Mouse (Mus musculus) limb, embryonic 10.5 days (tissue): Measurements from ENCODE around the gene Med20. TPM values are rescaled to one million over a fixed set of nuclear protein-coding genes. Genes with fewer than 3 reads are reported as not detected.
"Not testable (repeated sequence)": the region's sequence is repeated elsewhere in the genome, so short reads cannot be mapped to it uniquely, and the experiment has no call there.

Experiments
- DNase-seq: peaks from one replicate; pipeline ENCODE4 v3.0.0-alpha.2; 2017; ENCODE audit warnings: low spot score
- H3K27ac ChIP-seq: fragments of 300-500 bp; sonication (generic); 2 replicates; pipeline ENCODE4 v1.5.1; 2016; ENCODE audit warnings: mild to moderate bottlenecking
- H3K27me3 ChIP-seq: fragments of 300-500 bp; sonication (generic); 2 replicates; pipeline ENCODE4 v1.6.1; 2016; ENCODE audit warnings: low read depth, mild to moderate bottlenecking; ENCODE audit not compliant: poor library complexity, severe bottlenecking
- H3K36me3 ChIP-seq: fragments of 300-500 bp; sonication (generic); 2 replicates; pipeline ENCODE4 v1.6.1; 2016; ENCODE audit warnings: mild to moderate bottlenecking, moderate library complexity
- H3K4me1 ChIP-seq: fragments of 300-500 bp; sonication (generic); 2 replicates; pipeline ENCODE4 v1.6.1; 2016
- H3K4me3 ChIP-seq: fragments of 300-500 bp; sonication (generic); 2 replicates; pipeline ENCODE4 v1.5.1; 2016; ENCODE audit warnings: mild to moderate bottlenecking, moderate library complexity
- H3K9me3 ChIP-seq: fragments of 300-500 bp; sonication (generic); replicated peaks from 2 replicates; pipeline ENCODE4 v1.6.1; 2016; ENCODE audit warnings: mild to moderate bottlenecking
- whole genome bisulfite sequencing: fragments of 180-500 bp; shearing (Covaris S2); methylation state at CpG from one replicate; pipeline ENCODE4 v1.1.7; 2016; 5-methylcytosine and 5-hydroxymethylcytosine counted together
- polyA plus RNA-seq: library from polyadenylated mRNA; unstranded; fragments of >200 nt; fragmentation: Nextera tagmentation; extraction: Ambion mirVana; gene quantifications from 2 replicates; pipeline ENCODE4 v1.2.1, GENCODE M21; 2016

The Med20 gene
- polyA plus RNA-seq, 1 experiment from 2014 or later = 51.6 TPM

DNA sequence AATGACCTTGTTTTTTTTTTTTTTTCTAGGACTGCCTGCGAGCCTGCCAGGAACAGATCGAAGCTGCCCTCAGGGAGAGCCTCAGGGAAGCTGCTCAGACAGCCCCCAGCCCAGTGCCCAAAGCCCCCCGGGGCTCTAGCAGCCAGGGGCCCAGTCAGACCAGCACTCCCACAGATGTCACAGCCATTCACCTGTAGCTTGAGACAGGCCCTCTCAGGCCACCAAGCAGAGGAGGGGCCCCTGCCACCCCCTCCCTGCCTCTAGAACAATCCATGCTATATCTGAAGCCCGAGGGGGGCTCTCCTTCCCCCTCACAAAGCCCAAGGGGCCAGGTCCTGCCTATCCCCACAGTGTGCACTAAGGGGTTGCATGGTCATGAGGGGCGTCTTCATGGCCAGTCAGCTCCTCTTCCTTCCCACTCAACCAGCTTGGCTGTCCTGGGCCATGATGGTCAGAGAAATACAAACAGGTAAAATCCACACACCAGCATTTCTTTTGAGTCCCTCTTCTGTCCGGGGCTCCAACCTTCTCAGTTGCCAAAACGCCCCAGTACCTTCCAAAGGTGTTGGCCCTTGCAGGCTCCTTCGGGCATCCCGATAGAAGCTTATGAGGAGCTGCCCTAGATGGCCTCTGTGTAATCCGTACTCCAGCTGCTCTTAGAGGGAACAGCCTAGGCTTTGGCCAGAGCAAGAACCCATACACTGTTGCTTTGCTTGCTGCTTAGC is 12.6 kb upstream of the Med20 start:
- Histone ChIP-seq H3K36me3 (peaks cover 72% of the 10 kb centered on the region), H3K4me1 (peaks cover 37% of the 10 kb centered on the region)
- not testable (repeated sequence) for H3K27me3 ChIP-seq, H3K9me3 ChIP-seq, DNase-seq, H3K27ac ChIP-seq, H3K4me3 ChIP-seq
- 86% methylated on average over 10 of the region's 10 CpGs for WGBS

DNA sequence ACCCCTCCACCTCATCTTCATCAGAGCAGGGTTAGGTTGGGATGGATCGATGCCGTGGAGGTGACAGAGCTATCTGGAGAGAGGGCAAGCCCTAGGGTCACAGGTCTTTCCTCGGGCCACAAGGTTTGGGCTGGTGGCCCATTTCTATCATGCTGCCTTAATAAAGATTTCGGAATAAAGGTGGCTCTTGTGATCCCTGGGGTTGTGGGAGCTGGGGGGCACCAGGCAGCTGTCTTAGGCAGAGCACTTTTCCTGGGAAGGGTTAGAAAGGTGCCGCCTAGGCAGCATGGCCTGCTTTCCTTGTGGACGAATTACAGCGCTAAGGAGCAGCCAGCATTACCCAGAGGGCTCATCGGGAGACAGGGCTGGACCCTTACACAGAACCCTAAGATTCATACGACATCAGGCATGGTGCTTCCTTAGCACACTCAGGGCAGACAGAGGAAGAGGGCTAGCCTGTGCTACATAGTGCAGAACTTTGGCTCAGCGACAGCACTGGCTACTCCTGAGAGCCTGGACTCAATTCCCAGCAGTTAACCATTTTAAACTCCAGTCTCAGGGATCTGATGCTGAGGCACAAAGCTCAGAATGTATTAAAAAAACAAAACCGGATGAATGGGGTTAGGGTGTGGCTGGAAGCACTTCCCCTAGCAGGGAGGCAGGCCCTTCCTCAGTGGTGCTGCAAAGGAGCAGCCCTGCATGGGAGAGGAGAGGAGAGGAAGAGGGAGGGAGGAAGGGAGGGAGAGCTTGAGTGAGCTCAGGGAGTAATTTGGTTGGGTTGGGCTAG is 11.7 kb upstream of the Med20 start:
- no peak overlapping the region for H3K27ac ChIP-seq
- 80% methylated on average over 11 of the region's 11 CpGs for WGBS

DNA sequence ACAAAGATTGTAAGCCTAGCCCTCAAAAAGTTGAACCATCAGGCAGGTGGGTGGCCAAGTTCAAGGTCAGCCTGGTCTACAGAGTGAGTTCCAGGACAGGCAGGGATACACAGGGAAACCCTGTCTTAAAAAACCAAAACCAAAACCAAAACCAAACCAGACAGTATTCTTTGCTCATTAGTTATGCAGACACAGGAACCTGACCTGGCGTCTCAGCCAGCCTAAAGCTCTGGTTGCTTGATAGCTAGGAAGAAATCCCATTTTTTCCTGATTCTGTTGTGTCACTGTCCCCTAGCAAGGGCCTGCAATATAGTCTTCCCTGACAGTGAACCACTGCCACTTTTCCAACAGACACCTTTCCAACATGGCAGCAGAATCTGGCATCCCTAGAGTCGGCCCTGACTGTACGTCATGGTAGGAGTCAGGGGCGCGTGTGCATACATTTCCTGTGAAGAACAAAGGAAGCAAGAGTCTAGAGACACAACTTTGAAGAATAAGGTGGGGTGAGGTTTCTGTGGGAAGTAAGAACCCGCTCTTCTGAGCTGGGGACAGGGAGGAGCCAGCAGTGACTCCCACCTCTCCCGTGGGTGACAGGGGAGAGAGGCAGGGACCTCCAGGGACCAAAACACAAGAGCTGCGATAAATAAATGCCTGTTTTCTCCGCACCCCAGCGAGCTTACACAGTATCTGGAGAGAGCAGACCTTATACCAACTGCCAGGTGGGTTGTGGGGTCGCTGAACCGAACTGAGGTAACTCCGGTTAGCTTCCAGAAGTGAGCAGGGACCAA is 10.6 kb upstream of the Med20 start:
- Histone ChIP-seq H3K27ac (no peak overlapping the region), H3K4me1 (peaks cover 22% of the 10 kb centered on the region), H3K27me3 (no peaks in the 10 kb centered on the region), H3K36me3 (peaks cover 92% of the 10 kb centered on the region), H3K9me3 (no peaks in the 10 kb centered on the region), H3K4me3 (no peak overlapping the region)
- WGBS = 93% methylated on average over 13 of the region's 13 CpGs
- no peak for DNase-seq

More for the DNA sequence above, 11.7 kb upstream of the Med20 start:
- Histone ChIP-seq H3K4me3 (no peak overlapping the region), H3K27me3 (no peaks in the 10 kb centered on the region), H3K9me3 (no peaks in the 10 kb centered on the region), H3K4me1 (peaks cover 32% of the 10 kb centered on the region), H3K36me3 (peaks cover 82% of the 10 kb centered on the region)
- DNase-seq = no peak

DNA sequence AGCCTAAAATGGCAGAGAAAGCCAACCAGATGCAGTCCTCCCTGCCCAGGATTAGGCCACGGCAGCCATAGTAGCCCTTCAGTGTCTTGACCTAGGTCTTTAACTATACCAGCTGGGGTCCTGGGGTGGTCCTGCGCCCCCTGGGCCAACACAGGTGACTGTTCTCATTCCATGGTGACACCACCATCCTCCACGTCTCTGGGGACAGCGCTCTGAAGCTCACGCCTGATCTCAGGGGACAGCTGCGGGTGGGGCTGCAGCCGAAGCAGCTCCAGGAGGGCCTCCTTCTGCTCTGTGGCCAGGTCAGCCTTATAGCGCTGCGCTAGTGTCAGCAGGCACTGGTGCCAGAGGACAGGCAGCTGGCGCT is 10.0 kb upstream of the Med20 start:
- 94% methylated on average over 10 of the region's 10 CpGs for WGBS
- Histone ChIP-seq H3K4me1 (peaks cover 16% of the 10 kb centered on the region), H3K4me3 (no peak overlapping the region), H3K27me3 (no peaks in the 10 kb centered on the region), H3K27ac (no peak overlapping the region), H3K36me3 (peaks cover 97% of the 10 kb centered on the region), H3K9me3 (no peaks in the 10 kb centered on the region)
- no peak for DNase-seq

DNA sequence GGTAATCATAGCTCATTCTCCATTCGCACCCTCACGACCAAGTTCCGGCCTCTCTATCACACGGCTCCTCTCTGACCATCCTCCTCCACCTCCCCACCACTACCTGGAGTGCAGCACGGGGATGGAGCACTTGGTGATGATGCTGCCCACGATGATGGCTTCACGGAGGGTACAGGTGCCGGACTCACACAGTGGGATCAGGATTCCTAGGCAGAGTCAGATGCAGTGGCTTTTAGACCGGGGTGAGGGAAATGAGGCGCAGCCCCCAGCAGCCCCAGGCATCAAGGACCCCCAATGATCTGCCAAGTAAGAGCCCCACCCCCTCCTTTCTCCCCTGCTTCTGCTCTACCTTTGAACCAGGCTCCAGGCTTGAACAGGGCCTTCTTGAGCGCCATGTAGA is 9.1 kb upstream of the Med20 start:
- no peaks in the 10 kb centered on the region for H3K27me3 ChIP-seq
- H3K36me3 ChIP-seq = peaks cover 97% of the 10 kb centered on the region
- DNase-seq = no peak
- H3K27ac ChIP-seq = no peak overlapping the region
- H3K4me1 ChIP-seq = peaks cover 7% of the 10 kb centered on the region
- WGBS = 96% methylated on average over 11 of the region's 11 CpGs
- H3K9me3 ChIP-seq = no peaks in the 10 kb centered on the region
- no peak overlapping the region for H3K4me3 ChIP-seq

DNA sequence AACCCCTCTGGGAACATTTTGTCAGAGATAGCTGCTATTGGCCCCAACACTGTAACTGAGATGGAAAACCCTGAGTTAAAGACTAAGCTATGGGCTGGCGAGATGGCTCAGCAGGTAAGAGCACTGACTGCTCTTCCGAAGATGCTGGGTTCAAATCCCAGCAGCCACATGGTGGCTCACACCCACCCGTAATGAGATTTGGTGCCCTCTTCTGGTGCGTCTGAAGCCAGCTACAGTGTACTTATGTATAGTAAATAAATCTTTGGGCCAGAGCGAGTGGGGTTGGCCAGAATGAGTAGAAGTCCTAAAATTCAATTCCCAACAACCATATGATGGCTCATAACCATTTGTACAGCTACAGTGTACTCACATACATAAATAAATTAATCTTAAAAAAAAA is 5.2 kb upstream of the Med20 start:
- WGBS = 84% methylated on average over 5 of the region's 5 CpGs
- peaks cover 9% of the 10 kb centered on the region for H3K4me1 ChIP-seq
- H3K36me3 ChIP-seq = peaks cover 81% of the 10 kb centered on the region
- no peak overlapping the region for H3K27ac ChIP-seq
- DNase-seq = no peak
- no peaks in the 10 kb centered on the region for H3K27me3 ChIP-seq
- H3K9me3 ChIP-seq = no peaks in the 10 kb centered on the region
- no peak overlapping the region for H3K4me3 ChIP-seq

DNA sequence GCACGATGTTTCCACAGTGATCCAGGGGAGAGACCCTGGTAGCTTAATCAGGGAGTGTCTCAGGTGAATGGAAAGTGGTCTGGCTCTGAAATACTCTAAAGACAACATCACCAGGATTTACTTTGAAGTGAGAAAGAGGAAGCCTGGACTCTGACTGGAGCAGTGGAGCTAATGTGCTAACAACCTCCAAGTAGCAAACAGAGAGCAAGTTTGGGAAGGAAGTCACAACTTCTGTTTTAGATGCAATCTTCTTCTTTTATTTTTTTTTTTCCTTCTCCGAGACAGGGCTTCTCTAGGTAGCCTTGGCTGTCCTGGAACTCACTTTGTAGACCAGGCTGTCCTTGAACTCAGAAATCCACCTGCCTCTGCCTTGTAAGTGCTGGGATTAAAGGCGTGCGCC is 2.2 kb upstream of the Med20 start:
- H3K36me3 ChIP-seq = peaks cover 71% of the 10 kb centered on the region
- no peaks in the 10 kb centered on the region for H3K9me3 ChIP-seq
- DNase-seq = no peak
- no peaks in the 10 kb centered on the region for H3K27me3 ChIP-seq
- H3K4me3 ChIP-seq = no peak overlapping the region
- H3K4me1 ChIP-seq = peaks cover 22% of the 10 kb centered on the region
- 94% methylated on average over 4 of the region's 4 CpGs for WGBS
- H3K27ac ChIP-seq = no peak overlapping the region

DNA sequence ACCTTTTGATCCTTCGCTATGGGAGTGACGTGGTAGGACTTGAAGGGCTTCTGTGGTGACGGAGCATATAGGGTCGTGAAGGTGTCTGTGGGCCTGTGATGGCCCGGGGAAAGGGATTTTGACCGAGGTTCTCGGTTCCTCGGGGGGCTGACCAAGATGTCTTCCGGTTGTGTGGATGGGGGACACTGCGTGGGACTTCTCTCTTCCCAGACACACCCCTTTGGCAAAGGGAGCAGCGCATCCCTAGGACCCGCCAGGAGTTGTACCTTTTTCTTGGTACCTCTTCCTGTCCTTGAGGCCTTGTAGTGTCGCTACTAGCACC is 240 bp downstream of the Med20 start:
- H3K4me1 ChIP-seq = peaks cover 22% of the 10 kb centered on the region
- H3K27me3 ChIP-seq = no peaks in the 10 kb centered on the region
- peak overlapping the region; percentile 76 for H3K4me3 ChIP-seq
- H3K36me3 ChIP-seq = peaks cover 71% of the 10 kb centered on the region
- WGBS = under 1% methylated on average over 13 of the region's 13 CpGs
- no peaks in the 10 kb centered on the region for H3K9me3 ChIP-seq
- DNase-seq = no peak
- peak overlapping the region; percentile 81 for H3K27ac ChIP-seq

DNA sequence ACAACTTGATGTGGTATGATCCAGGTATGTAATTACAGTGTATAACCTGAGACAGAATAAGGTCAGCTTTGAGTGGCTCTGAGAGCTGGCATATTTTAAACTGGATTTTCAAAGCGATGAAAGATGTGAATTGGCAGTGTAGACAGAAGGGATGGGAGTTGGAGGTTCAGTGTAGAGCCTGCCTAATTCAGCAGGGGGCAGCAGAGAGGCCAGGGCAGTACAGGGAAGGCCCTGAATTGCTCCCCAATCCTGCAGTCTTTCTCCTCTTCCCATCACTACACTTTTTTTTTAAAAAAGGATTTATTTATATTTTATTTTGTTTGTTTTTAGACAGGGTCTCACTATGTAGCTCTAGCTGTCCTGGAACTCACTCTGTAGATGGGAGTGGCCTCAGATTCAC is 2.6 kb downstream of the Med20 start:
- WGBS = 91% methylated on average over 1 of the region's 1 CpGs
- H3K4me1 ChIP-seq = peaks cover 22% of the 10 kb centered on the region
- no peak overlapping the region for H3K4me3 ChIP-seq
- H3K27me3 ChIP-seq = no peaks in the 10 kb centered on the region
- DNase-seq = no peak
- no peaks in the 10 kb centered on the region for H3K9me3 ChIP-seq
- H3K27ac ChIP-seq = no peak overlapping the region
- H3K36me3 ChIP-seq = peaks cover 68% of the 10 kb centered on the region

DNA sequence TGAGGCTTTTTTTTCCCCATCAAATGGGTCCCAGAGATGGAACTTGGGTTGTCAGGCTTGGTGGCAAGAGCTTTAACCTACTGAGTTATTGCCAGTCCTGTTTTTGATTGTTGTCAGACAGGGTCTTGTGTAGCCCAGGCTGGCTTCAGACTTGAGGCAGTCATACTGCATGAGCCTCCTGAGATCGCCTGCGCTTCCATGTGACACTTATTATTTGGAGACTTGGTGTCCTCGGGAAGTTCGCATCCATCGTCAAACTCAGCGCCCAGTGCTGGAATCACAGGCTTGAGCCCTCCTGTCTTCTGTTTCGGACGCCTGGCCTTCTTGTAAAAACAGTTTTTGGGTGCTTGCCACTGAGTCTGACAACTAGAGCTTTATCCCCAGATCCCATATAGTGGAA is 4.7 kb downstream of the Med20 start:
- WGBS = 95% methylated on average over 8 of the region's 8 CpGs
- H3K4me1 ChIP-seq = peaks cover 13% of the 10 kb centered on the region
- no peak for DNase-seq
- H3K27ac ChIP-seq = no peak overlapping the region
- H3K4me3 ChIP-seq = no peak overlapping the region
- H3K9me3 ChIP-seq = no peaks in the 10 kb centered on the region
- H3K36me3 ChIP-seq = peaks cover 84% of the 10 kb centered on the region
- no peaks in the 10 kb centered on the region for H3K27me3 ChIP-seq

DNA sequence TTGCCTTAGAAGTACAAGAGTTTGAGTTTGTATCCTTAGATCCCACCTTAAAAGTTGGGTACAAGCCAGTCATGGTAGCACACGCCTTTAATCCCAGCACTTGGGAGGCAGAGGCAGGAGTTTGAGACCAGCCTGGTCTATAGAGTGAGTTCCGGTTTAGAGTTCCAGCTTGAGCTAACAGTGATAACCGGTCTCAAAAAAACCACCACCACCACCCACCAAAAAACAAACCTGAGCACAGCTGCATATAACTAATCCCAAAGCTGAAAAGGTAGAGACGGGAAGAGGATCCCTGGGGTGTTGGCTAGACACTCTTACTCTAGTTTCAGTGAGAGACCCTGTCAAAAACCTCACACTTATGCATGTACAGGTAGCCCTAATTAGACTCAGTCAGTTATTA is 5.3 kb downstream of the Med20 start:
- peaks cover 89% of the 10 kb centered on the region for H3K36me3 ChIP-seq
- 90% methylated on average over 4 of the region's 4 CpGs for WGBS
- peaks cover 13% of the 10 kb centered on the region for H3K4me1 ChIP-seq
- H3K4me3 ChIP-seq = no peak overlapping the region
- no peak overlapping the region for H3K27ac ChIP-seq
- H3K27me3 ChIP-seq = no peaks in the 10 kb centered on the region
- no peak for DNase-seq
- no peaks in the 10 kb centered on the region for H3K9me3 ChIP-seq

DNA sequence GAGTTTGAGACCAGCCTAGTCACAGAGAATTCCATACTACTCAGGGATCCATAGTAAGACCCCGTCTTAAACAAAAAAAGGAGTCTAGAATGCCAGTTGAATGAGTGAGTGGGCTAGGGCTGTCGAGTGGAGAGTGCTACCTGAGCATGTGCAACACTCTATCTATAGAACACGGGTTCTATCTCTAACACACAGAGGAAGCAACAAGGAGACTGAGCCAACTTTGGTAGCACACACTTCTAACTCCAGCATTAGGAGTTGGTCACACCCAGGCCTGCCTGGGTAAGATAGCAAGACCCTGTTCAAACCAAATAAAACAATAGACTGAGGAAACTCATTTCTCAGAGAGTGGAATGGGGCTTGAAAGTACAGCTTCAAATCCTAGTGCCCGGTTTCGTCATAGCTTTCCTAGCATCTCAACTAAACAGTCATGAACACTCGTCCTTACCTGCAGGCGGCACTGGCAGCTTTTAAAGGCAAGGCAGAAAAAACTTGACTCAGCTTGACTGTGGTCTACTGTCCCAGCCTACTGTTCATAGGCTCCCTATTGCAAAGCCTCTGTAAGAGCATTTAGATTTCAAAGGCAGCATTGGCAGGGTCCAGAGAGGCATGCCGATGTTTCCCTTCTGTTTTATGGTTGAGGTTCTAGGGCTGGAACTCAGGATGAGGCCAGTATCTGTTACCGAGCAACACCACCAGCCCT is 6.4 kb downstream of the Med20 start:
- no peak overlapping the region for H3K27ac ChIP-seq
- H3K9me3 ChIP-seq = no peaks in the 10 kb centered on the region
- H3K4me3 ChIP-seq = no peak overlapping the region
- no peaks in the 10 kb centered on the region for H3K27me3 ChIP-seq
- 94% methylated on average over 9 of the region's 9 CpGs for WGBS
- peaks cover 98% of the 10 kb centered on the region for H3K36me3 ChIP-seq
- no peak for DNase-seq
- H3K4me1 ChIP-seq = peaks cover 3% of the 10 kb centered on the region
